9 mouse cellular contexts compared by ENCODE assay signal in the genomic region with DNA sequence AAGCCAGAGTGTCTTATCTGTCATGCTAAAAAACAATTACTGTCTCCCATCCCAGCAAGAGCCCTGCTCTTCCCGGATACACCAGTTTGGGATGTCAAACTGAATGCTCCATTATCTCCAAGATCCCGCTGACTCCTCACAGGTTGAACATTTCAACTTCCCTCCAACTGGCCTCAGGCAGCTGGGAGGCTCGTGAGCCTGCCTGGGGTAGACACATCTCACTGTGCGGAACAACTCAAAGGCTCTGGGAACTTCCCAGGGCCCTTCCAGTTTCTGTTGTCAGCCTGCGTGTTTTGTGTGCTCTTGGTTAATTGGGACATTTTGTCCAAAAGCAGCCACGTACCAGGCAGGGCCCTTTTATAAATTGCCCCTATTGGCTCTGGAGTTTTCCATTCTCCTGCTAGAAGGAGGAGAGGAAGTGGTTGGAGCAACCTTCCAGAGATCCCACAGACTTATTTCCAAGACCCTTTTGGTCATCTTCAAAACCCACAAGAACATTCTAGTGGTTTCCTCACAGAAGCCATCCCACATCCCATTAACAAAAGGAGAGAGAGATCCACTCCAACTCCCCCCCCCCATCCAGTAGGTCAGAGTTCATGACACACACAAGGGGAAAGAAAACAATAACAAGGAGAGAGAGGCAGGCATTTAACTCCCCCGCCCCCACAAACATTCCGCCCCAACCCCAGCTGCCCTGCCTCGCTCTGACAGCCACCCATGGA.
DNase-seq lines count a peak whose midpoint lies in the region; ATAC-seq and TF ChIP-seq lines count a peak whose summit lies in the region.
"Had no signal": no experiment of that assay in that cellular context is flagged by ENCODE, and none has a peak within 500 bp of the region (broad histone marks: within the 10 kb centered on the region; RNA-seq: fewer than 3 reads in every experiment).

No protein-coding gene starts in this region.

- 40% methylated on average over 9 of the region's 9 CpGs for WGBS in hindbrain, postnatal 0 days
- 30% methylated on average over 9 of the region's 9 CpGs for WGBS in limb, embryonic 15.5 days

- no peak overlapping the region for H3K4me2 ChIP-seq in hindbrain, postnatal 0 days (ENCODE audit: low read depth, low read length)
- H3K4me2 ChIP-seq in limb, embryonic 15.5 days, result no peak overlapping the region

- H3K4me1 ChIP-seq in hindbrain, postnatal 0 days (ENCODE audit: insufficient read depth, low read length), result peaks cover 11% of the 10 kb centered on the region; the same call in 1 of the 2 replicates
- peaks cover 49% of the 10 kb centered on the region for H3K4me1 ChIP-seq in limb, embryonic 15.5 days

- no peaks in the 10 kb centered on the region for H3K27me3 ChIP-seq in hindbrain, postnatal 0 days (ENCODE audit: insufficient read depth, low read length)
- H3K27me3 ChIP-seq in limb, embryonic 15.5 days, result peaks cover 7% of the 10 kb centered on the region; the same call in 1 of the 2 replicates

- H3K27ac ChIP-seq in hindbrain, postnatal 0 days, result no peak overlapping the region
- peak overlapping the region; percentile 63 for H3K27ac ChIP-seq in limb, embryonic 15.5 days
- H3K27ac ChIP-seq in left cerebral cortex, adult 2 months, result no peak overlapping the region
- H3K27ac ChIP-seq: liver, embryonic 14.5 days had no signal

- intact Hi-C loops in left cerebral cortex, adult 2 months (cut with DNase I), result loop anchor here (5.0 kb wide), 1 partner anchor 1821 kb away; no protein-coding TSS in a partner anchor

- H3K9ac ChIP-seq in hindbrain, postnatal 0 days (replicated peaks; ENCODE audit: low read length), result no peak overlapping the region
- no peak overlapping the region for H3K9ac ChIP-seq in limb, embryonic 15.5 days
- H3K9ac ChIP-seq: liver, embryonic 14.5 days had no signal

- peak; percentile 61 for DNase-seq in 3T3-L1 (ENCODE audit: low read depth, low spot score)
- DNase-seq in CD4-positive helper T cell, adult 2 months (ENCODE audit: low read depth, low spot score), result peak; percentile 15
- peak; percentile 12 for DNase-seq in hindbrain, postnatal 0 days (ENCODE audit: low spot score)
- no peak for DNase-seq in left cerebral cortex, adult 2 months (ENCODE audit: extremely low spot score in 1 of 2, low spot score in 2 of 2)
- no peak for DNase-seq in natural killer cell, adult 2 months (ENCODE audit: low spot score in 2 of 2)
- DNase-seq: cerebellum, adult 11-12 months had no signal

- no peaks in the 10 kb centered on the region for H3K36me3 ChIP-seq in hindbrain, postnatal 0 days (ENCODE audit: insufficient read depth, low read length)
- H3K36me3 ChIP-seq in limb, embryonic 15.5 days, result no peaks in the 10 kb centered on the region

- H3K4me3 ChIP-seq in hindbrain, postnatal 0 days (ENCODE audit: low read length), result no peak overlapping the region
- no peak overlapping the region for H3K4me3 ChIP-seq in limb, embryonic 15.5 days
- no peak overlapping the region for H3K4me3 ChIP-seq in left cerebral cortex, adult 2 months

- no peak for ATAC-seq in hindbrain, postnatal 0 days
- ATAC-seq in limb, embryonic 15.5 days (ENCODE audit: insufficient number of reproducible peaks, low FRiP score, low TSS enrichment, low read depth), result no peak
- ATAC-seq in megakaryocyte progenitor cell, adult 5-6 weeks (replicated peaks; ENCODE audit: poor library complexity), result no peak

- H3K9me3 ChIP-seq in hindbrain, postnatal 0 days (ENCODE audit: low read length), result no peaks in the 10 kb centered on the region
- H3K9me3 ChIP-seq in limb, embryonic 15.5 days, result no peaks in the 10 kb centered on the region

- TF ChIP-seq CTCF in hindbrain, postnatal 0 days (IDR thresholded peaks at IDR 0.05; ENCODE audit: low read depth), result no peak
- TF ChIP-seq CTCF in left cerebral cortex, adult 2 months (IDR thresholded peaks at IDR 0.05), result no peak

Comparison
In these comparisons a context has a peak if more than half of its experiments do, and no peak if none do; other contexts are left out.
1. DNase-seq: peak in 3T3-L1 (single experiment), CD4-positive helper T cell, adult 2 months (single experiment) and hindbrain, postnatal 0 days (single experiment); none in left cerebral cortex, adult 2 months (0 of 2) and natural killer cell, adult 2 months (0 of 2).